Mouse (Mus musculus): ENCODE measurements around the gene Smug1.

DNA sequence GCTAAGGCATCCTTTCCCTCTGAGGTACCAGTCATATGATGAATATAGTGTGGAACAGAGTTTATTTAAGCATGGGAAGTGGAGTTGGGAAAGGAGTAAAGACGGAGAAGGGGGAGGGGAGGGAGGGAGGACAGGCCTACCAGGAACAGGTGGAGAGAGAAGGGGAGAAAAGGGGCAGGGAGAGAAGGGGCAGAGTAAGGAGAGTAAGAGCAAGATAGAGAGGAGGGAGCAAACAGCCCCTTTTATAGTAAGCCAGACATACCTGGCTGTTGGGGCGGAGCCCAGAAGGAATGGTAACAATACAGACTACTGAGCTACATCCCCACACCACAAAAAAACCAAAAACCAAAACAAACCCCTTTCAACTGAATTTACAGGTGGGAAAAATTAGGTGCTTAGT, 49.2 kb upstream of the Smug1 start:
- TF ChIP-seq CTCF (conservative IDR thresholded peaks at IDR 0.05; ENCODE audit: low read length) (no peak), POU5F1 (IDR thresholded peaks at IDR 0.05; ENCODE audit: borderline replicate concordance, low read length) (no peak)
